Mouse (Mus musculus) bone marrow, adult 2 months (tissue): Measurements from ENCODE around the gene Tagap1.
"Not testable (repeated sequence)": the region's sequence is repeated elsewhere in the genome, so short reads cannot be mapped to it uniquely, and the experiment has no call there.

Source experiments
- CTCF ChIP-seq: fragments of 200-500 bp; IDR thresholded peaks from 2 replicates; pipeline ENCODE4 v1.5.1; 2011; ENCODE audit warnings: low read length, control low read depth; ENCODE audit not compliant: control insufficient read depth, insufficient read depth
- POLR2A ChIP-seq: fragments of 200-500 bp; IDR thresholded peaks from 2 replicates; pipeline ENCODE4 v1.6.1; 2011; ENCODE audit warnings: low read depth, mild to moderate bottlenecking, control low read depth, low read length, borderline replicate concordance; ENCODE audit not compliant: control insufficient read depth

DNA sequence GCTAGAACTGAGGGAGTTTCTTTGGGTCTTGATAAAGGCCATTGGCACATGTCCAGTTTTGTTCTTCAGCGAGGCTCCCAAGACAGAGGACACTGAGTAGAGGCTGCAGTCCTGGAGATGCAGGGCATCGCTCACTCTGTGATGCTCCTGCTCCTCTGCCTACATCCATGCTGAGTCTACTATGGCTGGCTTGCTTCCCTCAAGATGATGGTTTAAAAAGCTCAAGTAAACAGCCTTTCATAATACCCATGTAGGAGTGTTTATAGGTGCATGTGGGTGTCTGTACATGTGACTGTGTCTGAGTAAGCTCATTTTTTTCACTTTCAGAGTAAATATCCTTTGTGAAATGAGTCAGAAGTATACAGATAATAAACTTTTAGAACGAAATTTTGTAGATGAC lies 14.0 kb upstream of the Tagap1 start:
- not testable (repeated sequence) for TF ChIP-seq CTCF, POLR2A
